Mouse (Mus musculus) erythroblast, adult 5-6 weeks (primary cell): ENCODE measurements around the gene U2surp. TPM values are rescaled to one million over a fixed set of nuclear protein-coding genes. Genes with fewer than 3 reads are reported as not detected.
"Not testable (repeated sequence)": the region's sequence is repeated elsewhere in the genome, so short reads cannot be mapped to it uniquely, and the experiment has no call there.

Experiments used
- ATAC-seq: replicated peaks from 2 replicates; pipeline ENCODE4 v1.8.0; 2016; ENCODE audit warnings: moderate number of reproducible peaks, mild to moderate bottlenecking, moderate TSS enrichment, inconsistent platforms; ENCODE audit not compliant: poor library complexity, low FRiP score, severe bottlenecking
- total RNA-seq, 2 experiments: library from RNA; stranded (forward) in 1 of 2; stranded (reverse) in 1 of 2; fragments of 150-400 nt in 1 of 2; fragments of 200-764, 138-1000 nt in 1 of 2; gene quantifications; 2 replicates each; pipeline versions ENCODE4 v1.2.3 to v1.2.4; 2015 to 2017; ENCODE audit warnings: low replicate concordance in 2 of 2

The U2surp gene
- total RNA-seq, 2 experiments from 2014 or later: 50.9 to 63.0 TPM

DNA sequence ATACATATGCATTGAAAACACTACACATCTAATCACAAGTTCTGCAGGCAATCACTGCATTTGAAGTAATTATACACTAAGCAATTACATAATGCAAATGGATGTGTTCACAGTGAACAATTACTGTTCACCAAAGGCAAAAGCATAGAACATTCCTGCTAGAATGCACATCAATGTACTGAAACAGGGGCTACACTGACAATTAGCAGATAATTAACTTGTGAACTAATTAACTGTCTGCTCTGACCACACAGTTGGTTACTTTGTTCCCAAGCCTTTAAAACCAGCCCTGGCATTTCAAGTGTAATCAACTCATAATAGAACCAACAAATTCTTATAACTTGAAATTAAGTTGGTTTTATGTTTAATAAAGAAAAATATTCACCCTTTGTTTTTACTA lies 22.9 kb downstream of the U2surp start:
- ATAC-seq: no peak

DNA sequence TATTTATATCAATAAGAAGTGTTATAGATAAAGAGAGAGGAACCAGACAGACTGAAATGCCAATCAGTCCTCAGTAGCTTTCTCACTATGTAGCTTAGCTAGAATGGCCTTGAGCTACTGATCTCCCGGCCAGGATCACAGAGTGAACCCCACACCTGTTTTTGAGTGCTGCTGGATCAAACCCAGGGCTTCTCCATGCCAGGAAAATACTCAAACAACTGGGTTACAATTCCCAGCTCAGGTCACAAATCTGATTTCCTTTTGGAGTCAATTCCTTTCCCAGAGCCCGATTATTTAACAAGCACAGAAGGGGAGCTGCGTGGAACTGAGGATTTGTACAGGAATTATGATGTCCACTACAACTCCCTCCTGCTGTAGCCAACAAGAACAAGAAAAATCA lies 31.8 kb downstream of the U2surp start:
- no peak for ATAC-seq

DNA sequence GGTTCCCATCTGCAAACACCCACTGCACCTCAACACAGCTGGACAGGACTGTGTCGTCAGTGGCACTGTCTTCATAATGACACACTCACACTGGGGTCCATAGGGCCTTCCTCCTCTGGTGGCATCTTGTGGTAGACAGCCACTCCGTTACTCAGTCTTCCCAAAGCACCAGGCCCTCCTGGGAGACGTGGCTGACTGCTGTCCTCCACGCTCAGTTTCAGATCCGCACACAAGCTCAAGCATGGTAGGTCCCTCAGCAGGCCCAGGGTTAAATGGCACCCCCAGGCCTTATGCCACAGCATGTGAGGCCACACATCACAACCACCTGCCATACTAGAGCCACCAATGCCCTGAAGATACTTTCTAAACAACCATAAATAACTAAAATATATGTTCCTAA lies 33.4 kb downstream of the U2surp start:
- ATAC-seq: no peak

- no peak for ATAC-seq
These were observed 38.9 kb downstream of the U2surp start for GRCm38 (mm10) chr9:95472926-95473325.

DNA sequence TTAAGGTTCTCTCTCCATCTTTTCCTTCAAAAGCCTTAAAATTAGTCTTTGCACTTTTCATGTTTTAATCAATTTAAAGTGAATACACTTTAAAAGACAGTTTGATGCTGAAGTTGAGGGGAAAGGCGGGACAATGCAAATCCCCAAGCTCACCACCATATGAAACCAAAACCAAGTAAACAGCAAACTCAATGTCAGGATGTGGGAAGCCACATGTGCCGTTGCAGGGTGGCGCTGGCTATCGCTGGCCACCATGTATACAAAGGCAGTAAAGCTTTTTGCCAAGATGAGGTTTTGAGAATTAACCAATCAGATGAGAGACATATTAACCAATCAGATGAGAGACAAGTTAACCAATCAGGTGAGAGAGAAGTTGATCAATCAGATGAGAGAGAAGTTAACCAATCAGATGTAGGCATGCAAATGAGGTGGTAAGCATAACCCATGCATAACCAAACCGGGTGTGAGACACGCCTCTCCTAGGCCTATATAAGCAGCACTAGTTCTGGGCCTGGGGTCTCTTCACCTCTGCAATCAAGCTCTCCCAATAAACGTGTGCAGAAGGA lies 42.7 kb downstream of the U2surp start:
- not testable (repeated sequence) for ATAC-seq

GRCm38 (mm10) chr9:95464028-95464427 lies 47.8 kb downstream of the U2surp start:
- ATAC-seq: no peak

- no peak for ATAC-seq
These were observed 59.9 kb downstream of the U2surp start for GRCm38 (mm10) chr9:95451931-95452330.

DNA sequence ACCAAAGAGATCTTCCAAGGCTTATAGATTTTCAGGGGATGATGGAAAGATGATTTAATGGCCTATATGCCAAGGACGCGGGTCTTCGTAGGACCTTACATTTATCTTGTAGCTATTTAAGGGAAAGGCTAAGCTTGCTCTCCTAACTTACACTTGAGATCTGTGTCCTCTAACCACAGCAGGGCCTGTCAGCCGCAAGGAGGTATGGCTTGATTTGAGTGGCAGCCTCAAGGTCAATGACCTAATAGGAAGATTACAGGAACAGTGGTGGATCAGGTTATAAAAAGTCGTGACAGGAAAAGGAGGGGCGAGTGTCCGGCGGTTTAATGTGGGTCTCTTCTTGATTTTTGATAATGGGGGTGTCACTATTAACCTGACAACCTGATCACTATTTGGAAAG lies 61.2 kb downstream of the U2surp start:
- no peak for ATAC-seq

DNA sequence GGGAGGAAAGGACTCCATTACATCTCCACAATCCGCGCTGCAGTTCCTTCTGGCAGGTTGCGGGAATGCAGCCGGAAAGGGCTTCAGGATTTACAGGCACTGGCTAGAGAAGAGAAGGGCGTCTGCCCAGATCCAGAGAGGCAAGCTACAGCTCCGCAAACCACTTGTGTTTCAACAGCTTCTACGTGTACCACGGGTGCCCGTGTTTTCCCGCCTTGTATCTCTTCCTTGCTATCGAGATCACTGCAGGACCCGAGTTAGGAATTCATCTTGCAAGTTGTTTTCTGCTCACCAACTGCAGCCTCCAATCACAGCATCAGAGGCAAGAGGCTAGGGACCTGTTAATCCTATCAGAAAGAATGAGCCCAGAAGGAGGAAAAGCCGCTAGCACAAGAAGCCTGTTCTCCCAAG lies 69.5 kb downstream of the U2surp start:
- no peak for ATAC-seq

DNA sequence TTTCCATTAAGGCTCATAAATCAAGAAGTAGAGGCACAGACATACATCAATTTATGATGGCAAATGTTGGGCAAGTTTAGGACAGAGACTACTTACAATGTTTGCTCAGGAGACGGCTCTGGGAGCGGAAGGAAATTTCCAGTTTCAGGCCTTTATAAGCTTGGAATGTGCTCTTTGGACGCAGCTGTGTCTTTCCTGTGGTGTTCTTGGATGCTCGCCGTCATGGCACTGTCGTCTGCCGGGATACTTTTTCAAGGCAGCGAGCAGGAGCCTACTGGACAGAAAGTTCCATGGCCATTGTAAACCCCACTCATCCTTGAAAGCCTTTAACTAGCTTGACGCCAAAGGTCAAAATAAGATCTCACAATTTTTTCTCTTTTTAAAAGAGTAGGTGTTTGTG lies 73.9 kb downstream of the U2surp start:
- no peak for ATAC-seq

DNA sequence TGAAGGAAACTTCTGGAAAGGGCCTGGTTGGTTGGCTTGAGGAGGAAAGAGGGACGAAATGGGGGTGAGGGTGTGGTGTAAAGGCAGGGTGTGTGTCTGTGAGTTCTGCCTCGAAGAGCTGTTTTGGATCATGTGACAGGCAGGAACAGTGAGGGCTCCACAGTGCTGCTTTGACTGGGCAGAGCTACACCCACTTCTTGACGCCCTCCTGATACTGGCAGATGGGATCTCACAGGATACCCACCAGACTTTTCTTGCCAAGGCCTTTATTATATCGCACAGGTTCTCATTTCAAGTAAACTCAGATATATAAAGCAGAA lies 75.5 kb downstream of the U2surp start:
- ATAC-seq: no peak

- no peak for ATAC-seq
These were observed 76.1 kb downstream of the U2surp start for GRCm38 (mm10) chr9:95435506-95436293.

GRCm38 (mm10) chr9:95428277-95428676 lies 83.5 kb downstream of the U2surp start:
- ATAC-seq: no peak

- no peak for ATAC-seq
These were observed 97.9 kb downstream of the U2surp start for GRCm38 (mm10) chr9:95413911-95414310.

GRCm38 (mm10) chr9:95412047-95412446 lies 99.7 kb downstream of the U2surp start:
- no peak for ATAC-seq

- no peak for ATAC-seq
These were observed 104.1 kb downstream of the U2surp start for GRCm38 (mm10) chr9:95407586-95408220.

Other genes with a start within 250 kb of the U2surp start
- gene Chst2, start 105.3 kb downstream of the U2surp start, total RNA-seq (2015; ENCODE audit: low replicate concordance): 0.21 TPM in 1 of 2 replicates, not detected in the other
- not detected in 2 replicates for gene Chst2, start 105.3 kb downstream of the U2surp start, total RNA-seq (2017; ENCODE audit: low replicate concordance)
- gene Paqr9, start 47.7 kb upstream of the U2surp start, total RNA-seq (2015; ENCODE audit: low replicate concordance): 89.2 and 103 TPM in 2 replicates
- 114 and 145 TPM in 2 replicates for gene Paqr9, start 47.7 kb upstream of the U2surp start, total RNA-seq (2017; ENCODE audit: low replicate concordance)
- gene Pcolce2, start 125.6 kb upstream of the U2surp start, total RNA-seq (2015; ENCODE audit: low replicate concordance): not detected in 2 replicates
- gene Pcolce2, start 125.6 kb upstream of the U2surp start, total RNA-seq (2017; ENCODE audit: low replicate concordance): 0.14 TPM in 1 of 2 replicates, not detected in the other
- gene Trpc1, start 238.4 kb upstream of the U2surp start, total RNA-seq (2015; ENCODE audit: low replicate concordance): not detected in 2 replicates
- 0.43 TPM in 1 of 2 replicates, not detected in the other for gene Trpc1, start 238.4 kb upstream of the U2surp start, total RNA-seq (2017; ENCODE audit: low replicate concordance)